Mouse (Mus musculus): Measurements from ENCODE around the gene Vgll1. TPM values are rescaled to one million over a fixed set of nuclear protein-coding genes. Genes with fewer than 3 reads are reported as not detected.

Vgll1 gene
- not detected in 2 replicates for polyA plus RNA-seq (2015; fragmentation: Nextera tagmentation; extraction: Ambion mirVana)

GRCm38 (mm10) chrX:57087806-57088205, at the start of gene Vgll1:
Vgll1 (plus strand) TSS chrX:57088106.

GRCm38 (mm10) chrX:57042774-57043173, 45.1 kb upstream of the Vgll1 start, which contains the start of gene Brs3:
Brs3 (plus strand) TSS chrX:57043074.

GRCm38 (mm10) chrX:57053174-57053992, 34.5 kb upstream of the Vgll1 start, which contains the start of gene Htatsf1:
Htatsf1 (plus strand) TSS chrX:57053583.

Other genes starting within 250 kb of the Vgll1 start
- not detected in 2 replicates for gene Adgrg4, start 217.9 kb upstream of the Vgll1 start, polyA plus RNA-seq (2015; fragmentation: Nextera tagmentation; extraction: Ambion mirVana)
- not detected in 2 replicates for gene Brs3, start 45.0 kb upstream of the Vgll1 start, polyA plus RNA-seq (2015; fragmentation: Nextera tagmentation; extraction: Ambion mirVana)
- gene Htatsf1, start 34.5 kb upstream of the Vgll1 start, polyA plus RNA-seq (2015; fragmentation: Nextera tagmentation; extraction: Ambion mirVana): 35.4 and 41.4 TPM in 2 replicates
- not detected in 2 replicates for gene Cd40lg, start 124.0 kb downstream of the Vgll1 start, polyA plus RNA-seq (2015; fragmentation: Nextera tagmentation; extraction: Ambion mirVana)